ENCODE assay signal across 20 mouse cellular contexts in genomic region chr1:85071690-85072089, GRCm38 (mm10). TPM values are rescaled to one million over a fixed set of nuclear protein-coding genes. Genes with fewer than 3 reads are reported as not detected.
"Had no signal": no experiment of that assay in that cellular context is flagged by ENCODE, and none has a peak within 500 bp of the region (broad histone marks: within the 10 kb centered on the region; RNA-seq: fewer than 3 reads in every experiment).

No protein-coding gene starts in this region.

RNA-seq across cellular contexts. Expression of gene Gm10553, which starts 28.3 kb away (rescaled TPM):
- polyA plus RNA-seq: cerebellum, adult 2 months; cortical plate, adult 2 months; embryonic facial prominence, embryonic 10.5 days; embryonic facial prominence, embryonic 11.5 days; embryonic facial prominence, embryonic 12.5 days; embryonic facial prominence, embryonic 13.5 days; embryonic facial prominence, embryonic 14.5 days; embryonic facial prominence, embryonic 15.5 days; erythroblast, embryonic 14.5 days; forebrain, embryonic 10.5 days; forebrain, embryonic 11.5 days; forebrain, embryonic 12.5 days; forebrain, embryonic 13.5 days; forebrain, embryonic 14.5 days; forebrain, embryonic 15.5 days; forebrain, embryonic 16.5 days; forebrain, postnatal 0 days; frontal cortex, adult 2 months; gonadal fat pad, adult 2 months; heart, adult 2 months had no signal

RNA-seq across cellular contexts. Expression of gene A530032D15Rik, which starts 38.0 kb away (rescaled TPM):
- polyA plus RNA-seq: cerebellum, adult 2 months; cortical plate, adult 2 months; embryonic facial prominence, embryonic 10.5 days; embryonic facial prominence, embryonic 11.5 days; embryonic facial prominence, embryonic 12.5 days; embryonic facial prominence, embryonic 13.5 days; embryonic facial prominence, embryonic 14.5 days; embryonic facial prominence, embryonic 15.5 days; erythroblast, embryonic 14.5 days; forebrain, embryonic 10.5 days; forebrain, embryonic 11.5 days; forebrain, embryonic 12.5 days; forebrain, embryonic 13.5 days; forebrain, embryonic 14.5 days; forebrain, embryonic 15.5 days; forebrain, embryonic 16.5 days; forebrain, postnatal 0 days; frontal cortex, adult 2 months; gonadal fat pad, adult 2 months; heart, adult 2 months had no signal
